Mouse (Mus musculus): ENCODE results near the gene Reep3. TPM values are rescaled to one million over a fixed set of nuclear protein-coding genes. Genes with fewer than 3 reads are reported as not detected.

Gene Reep3
- polyA plus RNA-seq, 1 experiment from 2014 or later, result 34.5 TPM

DNA sequence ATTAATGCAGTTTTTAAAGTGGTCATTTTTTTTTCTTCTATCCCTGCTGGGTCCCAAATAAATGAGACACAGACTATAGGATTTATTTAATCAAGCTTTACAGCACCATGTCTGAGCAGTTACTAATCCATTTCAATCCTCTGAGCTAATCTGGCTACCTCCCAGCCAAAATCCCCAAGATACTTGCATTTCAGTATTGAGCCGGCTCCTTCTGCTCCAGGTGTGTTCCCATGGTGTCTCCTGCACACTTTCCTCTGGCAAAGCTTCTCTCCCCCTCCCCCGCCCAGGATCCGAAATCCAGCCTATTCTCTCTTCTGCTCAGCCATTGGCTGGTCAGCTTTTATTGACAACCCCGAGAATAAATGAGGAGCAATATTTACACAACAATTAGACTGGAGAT is 122.3 kb downstream of the Reep3 start:
- H3K4me3 ChIP-seq (replicated peaks), result no peak overlapping the region
- no peak overlapping the region for H3K4me2 ChIP-seq
- no peak overlapping the region for H3K9ac ChIP-seq (replicated peaks)
- no peak overlapping the region for H3K27ac ChIP-seq (replicated peaks)
- H3K27me3 ChIP-seq (replicated peaks), result no peaks in the 10 kb centered on the region
- no peaks in the 10 kb centered on the region for H3K9me3 ChIP-seq (replicated peaks)
- no peaks in the 10 kb centered on the region for H3K36me3 ChIP-seq
- no peak for ATAC-seq (ENCODE audit: low FRiP score)
- WGBS, result 68% methylated on average over 4 of the region's 4 CpGs
- H3K4me1 ChIP-seq, result no peaks in the 10 kb centered on the region

DNA sequence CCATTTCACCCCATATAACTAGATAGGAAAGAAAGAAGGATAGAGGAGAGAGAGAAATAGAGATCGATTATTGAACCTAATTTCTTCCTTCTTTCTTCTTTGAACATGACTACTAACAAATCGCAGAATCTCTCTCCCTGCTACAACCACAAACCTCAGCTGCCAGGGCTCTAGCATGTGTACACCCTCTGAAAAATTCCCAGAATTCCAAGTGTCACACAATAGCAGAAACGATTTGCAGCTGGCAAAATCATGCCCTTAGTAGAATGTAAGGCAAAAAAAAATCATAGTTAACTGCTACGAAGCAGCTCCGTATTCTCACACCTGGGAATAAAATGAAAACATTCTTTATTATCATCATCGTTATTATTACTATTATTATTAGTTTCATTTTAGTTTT is 122.9 kb downstream of the Reep3 start:
- H3K4me2 ChIP-seq, result no peak overlapping the region
- H3K27me3 ChIP-seq (replicated peaks), result no peaks in the 10 kb centered on the region
- H3K27ac ChIP-seq (replicated peaks), result no peak overlapping the region
- no peak overlapping the region for H3K9ac ChIP-seq (replicated peaks)
- H3K9me3 ChIP-seq (replicated peaks), result no peaks in the 10 kb centered on the region
- H3K4me3 ChIP-seq (replicated peaks), result no peak overlapping the region
- H3K36me3 ChIP-seq, result no peaks in the 10 kb centered on the region
- ATAC-seq (ENCODE audit: low FRiP score), result no peak
- H3K4me1 ChIP-seq, result no peaks in the 10 kb centered on the region
- WGBS, result 81% methylated on average over 6 of the region's 6 CpGs

DNA sequence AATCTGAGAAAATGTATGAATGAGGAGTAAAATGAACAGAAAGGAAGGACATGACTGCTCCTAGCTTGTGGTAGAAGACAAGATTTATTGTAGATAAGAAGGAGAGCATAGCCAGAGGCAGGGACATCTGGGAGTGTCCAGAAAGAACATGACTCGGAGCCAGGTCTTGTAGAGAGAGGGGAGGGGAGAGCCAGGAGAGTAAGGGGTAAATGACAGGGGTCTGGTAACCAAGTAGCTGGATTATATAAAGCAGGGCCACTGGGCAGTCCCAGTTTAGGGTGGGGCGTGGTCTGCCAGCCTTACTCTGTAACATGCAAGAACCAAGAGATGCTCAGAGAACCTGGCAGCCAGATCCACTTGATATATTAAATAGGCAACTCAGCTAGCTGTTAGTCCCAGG is 123.5 kb downstream of the Reep3 start:
- no peaks in the 10 kb centered on the region for H3K36me3 ChIP-seq

DNA sequence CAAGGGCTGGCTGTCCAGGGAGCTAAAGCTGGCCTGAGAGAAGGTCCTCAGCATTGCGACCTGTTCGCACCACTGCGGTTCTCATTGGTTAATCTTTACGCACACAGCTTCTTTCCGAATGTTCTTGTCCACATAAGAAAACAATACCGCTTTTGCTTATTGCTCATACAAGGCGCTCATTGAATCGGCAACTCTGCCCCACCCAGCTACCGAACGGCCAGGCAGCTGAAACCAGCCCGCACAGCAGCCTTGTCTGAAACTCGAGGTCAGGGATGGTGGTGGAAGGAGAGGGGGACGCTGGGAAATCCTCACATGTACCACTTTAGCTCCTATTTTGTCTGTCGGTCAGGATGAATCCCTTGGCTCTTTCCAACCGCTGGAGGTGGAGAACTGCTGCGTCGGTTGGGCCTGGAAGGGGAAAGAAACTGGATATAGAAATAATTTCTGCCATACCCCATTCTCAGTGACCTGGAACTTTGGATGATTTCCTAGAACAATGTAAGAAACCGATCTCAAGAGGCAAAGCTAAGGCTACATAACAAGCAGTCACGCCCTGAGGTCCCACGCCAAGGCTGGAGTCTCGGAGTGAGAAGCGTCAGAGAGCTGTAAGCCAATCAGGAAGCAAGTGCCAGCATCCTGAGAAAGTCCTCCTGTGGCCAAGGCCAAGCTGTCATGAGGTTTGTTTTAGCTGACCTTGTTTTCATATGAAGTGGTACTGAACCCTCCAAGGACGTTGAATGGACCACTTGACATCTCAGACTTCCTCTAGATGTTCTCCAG is 126.2 kb downstream of the Reep3 start:
- H3K27me3 ChIP-seq (replicated peaks), result no peaks in the 10 kb centered on the region
- 93% methylated on average over 23 of the region's 23 CpGs for WGBS
- no peaks in the 10 kb centered on the region for H3K9me3 ChIP-seq (replicated peaks)
- no peak overlapping the region for H3K4me2 ChIP-seq
- H3K36me3 ChIP-seq, result no peaks in the 10 kb centered on the region
- ATAC-seq (ENCODE audit: low FRiP score), result no peak
- H3K9ac ChIP-seq (replicated peaks), result no peak overlapping the region
- H3K4me3 ChIP-seq (replicated peaks), result no peak overlapping the region
- H3K27ac ChIP-seq (replicated peaks), result no peak overlapping the region
- H3K4me1 ChIP-seq, result peaks cover 9% of the 10 kb centered on the region

More for the DNA sequence above, 123.5 kb downstream of the Reep3 start:
- no peak for ATAC-seq (ENCODE audit: low FRiP score)
- peaks cover 4% of the 10 kb centered on the region; the same call in 1 of the 2 replicates for H3K4me1 ChIP-seq
- WGBS, result 64% methylated on average over 2 of the region's 2 CpGs
- no peak overlapping the region for H3K27ac ChIP-seq (replicated peaks)
- no peaks in the 10 kb centered on the region for H3K27me3 ChIP-seq (replicated peaks)
- no peaks in the 10 kb centered on the region for H3K9me3 ChIP-seq (replicated peaks)
- H3K4me3 ChIP-seq (replicated peaks), result no peak overlapping the region
- H3K9ac ChIP-seq (replicated peaks), result no peak overlapping the region
- H3K4me2 ChIP-seq, result no peak overlapping the region

DNA sequence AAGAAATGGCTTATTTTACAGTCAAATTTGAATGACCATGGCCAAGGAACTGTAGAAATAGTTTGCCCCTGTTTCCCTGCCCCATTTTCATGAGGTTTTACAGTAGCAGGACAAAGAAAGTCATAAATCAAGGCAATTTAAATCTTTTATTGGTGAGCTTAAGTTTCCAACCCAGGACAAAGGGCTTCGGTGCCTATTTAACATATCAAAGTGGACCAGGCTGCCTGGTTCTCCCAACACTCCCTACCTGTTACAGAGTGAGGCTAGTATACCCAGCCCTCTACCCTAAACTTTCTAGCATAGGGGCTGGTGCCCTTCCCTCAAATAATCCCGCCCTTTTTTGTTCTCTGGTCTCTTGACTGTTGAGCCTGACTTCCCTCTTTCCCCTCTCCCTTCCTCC is 127.2 kb downstream of the Reep3 start:
- H3K9ac ChIP-seq (replicated peaks), result no peak overlapping the region
- no peaks in the 10 kb centered on the region for H3K9me3 ChIP-seq (replicated peaks)
- H3K4me2 ChIP-seq, result no peak overlapping the region
- H3K27ac ChIP-seq (replicated peaks), result no peak overlapping the region
- 23% methylated on average over 2 of the region's 2 CpGs for WGBS
- H3K4me3 ChIP-seq (replicated peaks), result no peak overlapping the region
- no peaks in the 10 kb centered on the region for H3K27me3 ChIP-seq (replicated peaks)
- ATAC-seq (ENCODE audit: low FRiP score), result no peak
- peaks cover 9% of the 10 kb centered on the region for H3K4me1 ChIP-seq
- H3K36me3 ChIP-seq, result no peaks in the 10 kb centered on the region

DNA sequence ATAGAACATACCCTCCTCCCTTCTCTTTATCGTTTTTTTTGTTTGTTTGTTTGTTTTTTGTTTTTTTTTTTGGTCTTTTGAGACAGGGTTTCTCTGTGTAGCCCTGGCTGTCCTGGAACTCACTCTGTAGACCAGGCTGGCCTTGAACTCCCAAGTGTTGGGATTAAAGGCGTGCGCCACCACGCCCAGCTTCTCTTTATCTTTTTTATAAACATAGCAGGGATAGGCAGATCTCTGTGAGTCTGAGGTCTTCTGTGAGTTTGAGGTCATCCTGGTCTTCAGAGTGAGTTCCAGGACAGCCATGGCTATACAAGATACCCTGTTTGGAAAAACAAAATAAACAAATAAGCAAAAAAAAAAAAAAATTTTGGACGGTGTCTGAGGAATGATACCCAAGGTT is 127.7 kb downstream of the Reep3 start:
- 69% methylated on average over 5 of the region's 5 CpGs for WGBS
- no peak overlapping the region for H3K27ac ChIP-seq (replicated peaks)
- no peak for ATAC-seq (ENCODE audit: low FRiP score)
- peaks cover 9% of the 10 kb centered on the region for H3K4me1 ChIP-seq
- no peaks in the 10 kb centered on the region for H3K27me3 ChIP-seq (replicated peaks)
- no peak overlapping the region for H3K4me2 ChIP-seq
- H3K4me3 ChIP-seq (replicated peaks), result no peak overlapping the region
- no peak overlapping the region for H3K9ac ChIP-seq (replicated peaks)
- no peaks in the 10 kb centered on the region for H3K36me3 ChIP-seq
- no peaks in the 10 kb centered on the region for H3K9me3 ChIP-seq (replicated peaks)

DNA sequence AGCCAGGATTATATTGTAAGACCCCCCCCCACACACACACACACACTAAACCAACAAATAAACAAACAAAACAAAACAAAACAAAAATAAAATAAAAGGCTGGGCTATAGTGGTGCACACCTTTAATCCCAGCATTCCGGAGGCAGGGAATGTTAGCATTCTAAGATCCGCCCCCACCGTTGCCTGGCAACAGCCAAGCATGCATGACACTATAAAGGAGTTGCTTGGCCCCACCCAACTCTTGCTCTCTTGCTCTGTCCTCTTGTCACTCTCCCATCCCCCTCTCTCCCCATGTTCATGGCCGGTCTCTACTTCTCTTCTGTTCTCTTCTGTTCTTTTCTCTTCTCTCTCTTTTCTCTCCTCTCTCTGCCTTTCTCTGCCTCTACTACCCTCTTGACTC is 128.2 kb downstream of the Reep3 start:
- ATAC-seq (ENCODE audit: low FRiP score), result no peak
- no peak overlapping the region for H3K9ac ChIP-seq (replicated peaks)
- WGBS, result 26% methylated on average over 4 of the region's 4 CpGs
- H3K27ac ChIP-seq (replicated peaks), result no peak overlapping the region
- no peaks in the 10 kb centered on the region for H3K27me3 ChIP-seq (replicated peaks)
- H3K4me1 ChIP-seq, result peaks cover 9% of the 10 kb centered on the region
- H3K4me2 ChIP-seq, result no peak overlapping the region
- no peaks in the 10 kb centered on the region for H3K9me3 ChIP-seq (replicated peaks)
- H3K4me3 ChIP-seq (replicated peaks), result no peak overlapping the region
- H3K36me3 ChIP-seq, result no peaks in the 10 kb centered on the region

DNA sequence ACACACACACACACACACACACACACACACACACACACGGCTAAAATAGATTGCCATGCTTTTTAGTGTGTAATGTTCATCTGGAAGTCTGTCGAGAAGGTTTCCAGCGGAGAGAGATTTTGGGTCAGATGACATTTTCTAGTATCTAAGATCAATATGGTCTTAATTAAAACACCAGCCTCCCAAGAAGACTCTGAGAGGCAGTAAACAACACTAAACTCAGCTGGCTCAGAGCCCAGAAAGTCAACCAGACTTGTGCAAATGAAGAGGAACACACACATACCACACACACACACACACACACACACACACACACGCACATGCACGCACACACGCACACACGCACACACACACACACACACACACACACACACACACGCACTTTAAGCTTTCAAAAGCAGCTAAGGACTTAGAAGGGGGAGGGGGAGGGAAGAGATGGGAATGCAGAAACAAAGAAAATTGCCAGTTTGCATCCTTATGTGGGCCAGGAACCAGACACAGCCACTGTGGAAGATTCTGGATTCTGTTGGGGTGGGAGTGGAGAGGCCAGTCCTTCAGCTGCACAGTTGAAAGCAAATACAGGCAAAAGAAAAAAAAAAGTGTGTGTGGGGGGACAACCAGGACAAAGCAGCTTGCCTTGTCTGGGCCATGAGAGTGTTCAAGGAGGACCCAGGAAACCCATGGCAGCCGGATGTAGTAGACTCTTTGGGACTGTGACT is 130.2 kb downstream of the Reep3 start:
- H3K4me1 ChIP-seq, result peaks cover 9% of the 10 kb centered on the region
- no peak; the same call in 1 of the 2 replicates for ATAC-seq (ENCODE audit: low FRiP score)
- no peaks in the 10 kb centered on the region for H3K27me3 ChIP-seq (replicated peaks)
- no peaks in the 10 kb centered on the region for H3K36me3 ChIP-seq
- H3K9me3 ChIP-seq (replicated peaks), result no peaks in the 10 kb centered on the region
- H3K4me2 ChIP-seq, result no peak overlapping the region
- peak overlapping the region; percentile 58 for H3K27ac ChIP-seq (replicated peaks)
- 54% methylated on average over 8 of the region's 9 CpGs for WGBS
- H3K4me3 ChIP-seq (replicated peaks), result no peak overlapping the region
- no peak overlapping the region for H3K9ac ChIP-seq (replicated peaks)

DNA sequence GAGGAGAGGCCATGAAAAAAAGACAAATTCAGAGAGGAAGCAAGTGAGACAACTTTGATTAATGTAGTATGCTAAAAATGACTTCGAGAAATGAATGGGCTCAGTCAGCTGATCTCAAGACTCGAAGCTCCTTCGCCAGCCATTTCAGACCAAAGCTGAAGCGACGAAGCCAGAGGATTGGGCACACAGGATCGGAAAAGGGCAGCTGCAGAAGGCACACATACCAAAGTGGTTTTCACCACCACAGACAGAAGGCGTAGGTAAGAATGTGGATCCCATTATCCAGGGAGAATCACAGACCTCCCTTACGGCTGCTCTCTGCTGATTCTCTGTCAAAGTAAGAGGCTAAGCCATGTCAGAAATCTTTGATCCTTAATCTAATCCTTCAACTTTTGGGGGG is 136.6 kb downstream of the Reep3 start:
- Histone ChIP-seq H3K36me3 (no peaks in the 10 kb centered on the region), H3K4me1 (no peaks in the 10 kb centered on the region), H3K4me2 (no peak overlapping the region), H3K4me3 (replicated peaks) (no peak overlapping the region), H3K27ac (replicated peaks) (no peak overlapping the region), H3K9ac (replicated peaks) (no peak overlapping the region), H3K27me3 (replicated peaks) (no peaks in the 10 kb centered on the region), H3K9me3 (replicated peaks) (no peaks in the 10 kb centered on the region)
- ATAC-seq (ENCODE audit: low FRiP score), result no peak
- WGBS, result 80% methylated on average over 8 of the region's 8 CpGs

Other genes starting within 250 kb of the Reep3 start
- 43.8 and 50.7 TPM in 2 replicates for gene Jmjd1c, start 820 bp downstream of the Reep3 start, polyA plus RNA-seq (2015; fragmentation: Nextera tagmentation; extraction: Ambion mirVana)
- 38.6 and 39.4 TPM in 2 replicates for gene Nrbf2, start 188.4 kb upstream of the Reep3 start, polyA plus RNA-seq (2015; fragmentation: Nextera tagmentation; extraction: Ambion mirVana)